Mouse (Mus musculus) layer of hippocampus, adult 11-12 months (tissue): ENCODE measurements around the gene Gtdc1.
A peak's percentile ranks its signal among the peaks of the same experiment; 100 is the strongest.

Source experiments
- DNase-seq: peaks from one replicate; pipeline ENCODE4 v3.0.0; 2022; ENCODE audit warnings: low spot score

Gene Gtdc1

GRCm38 (mm10) chr2:44526110-44527032 is 401.1 kb downstream of the Gtdc1 start:
- DNase-seq: peak; percentile 41

- DNase-seq: no peak
These were observed 402.1 kb downstream of the Gtdc1 start for GRCm38 (mm10) chr2:44525187-44525919.

GRCm38 (mm10) chr2:44519236-44519635 is 408.2 kb downstream of the Gtdc1 start:
- DNase-seq: no peak

- no peak for DNase-seq
These were observed 409.4 kb downstream of the Gtdc1 start for GRCm38 (mm10) chr2:44518085-44518484.
